Mouse (Mus musculus): ENCODE data around the gene Adnp. TPM values are rescaled to one million over a fixed set of nuclear protein-coding genes. Genes with fewer than 3 reads are reported as not detected.
"Not testable (repeated sequence)": the region's sequence is repeated elsewhere in the genome, so short reads cannot be mapped to it uniquely, and the experiment has no call there.

The Adnp gene
- polyA plus RNA-seq, 1 experiment from 2014 or later = 1.5 TPM

- Histone ChIP-seq H3K27me3 (no peaks in the 10 kb centered on the region), H3K9me3 (replicated peaks) (no peaks in the 10 kb centered on the region), H3K36me3 (no peaks in the 10 kb centered on the region), H3K27ac (peak overlapping the region; percentile 52; the same call in 1 of the 2 replicates), H3K9ac (no peak overlapping the region), H3K4me2 (no peak overlapping the region), H3K4me3 (replicated peaks) (no peak overlapping the region), H3K4me1 (peaks cover 48% of the 10 kb centered on the region)
- WGBS = 55% methylated on average over 3 of the region's 3 CpGs
- ATAC-seq (replicated peaks; ENCODE audit: low FRiP score) = no peak
These were observed 39.1 kb downstream of the Adnp start for GRCm38 (mm10) chr2:168167781-168168180.

GRCm38 (mm10) chr2:168166750-168167460 is 40.0 kb downstream of the Adnp start:
- H3K36me3 ChIP-seq = no peaks in the 10 kb centered on the region
- H3K4me3 ChIP-seq (replicated peaks) = no peak overlapping the region
- no peaks in the 10 kb centered on the region for H3K9me3 ChIP-seq (replicated peaks)
- peaks cover 55% of the 10 kb centered on the region for H3K4me1 ChIP-seq
- H3K27me3 ChIP-seq = no peaks in the 10 kb centered on the region
- ATAC-seq (replicated peaks; ENCODE audit: low FRiP score) = no peak
- no peak overlapping the region for H3K9ac ChIP-seq
- WGBS = 48% methylated on average over 21 of the region's 21 CpGs
- H3K27ac ChIP-seq = peak overlapping the region; percentile 52; the same call in 1 of the 2 replicates
- 0 out of 2 replicates have a peak overlapping the region, but pooled peaks have one; percentile 0 for H3K4me2 ChIP-seq

GRCm38 (mm10) chr2:168161978-168162377 is 44.9 kb downstream of the Adnp start:
- Histone ChIP-seq H3K27ac (peak overlapping the region; percentile 56; the same call in 1 of the 2 replicates), H3K27me3 (no peaks in the 10 kb centered on the region), H3K9ac (peak overlapping the region; percentile 39; the same call in 1 of the 2 replicates), H3K9me3 (replicated peaks) (no peaks in the 10 kb centered on the region), H3K4me2 (peak overlapping the region; percentile 67), H3K36me3 (no peaks in the 10 kb centered on the region), H3K4me3 (replicated peaks) (peak overlapping the region; percentile 34), H3K4me1 (peaks cover 58% of the 10 kb centered on the region)
- no peak for ATAC-seq (replicated peaks; ENCODE audit: low FRiP score)
- WGBS = 7% methylated on average over 14 of the region's 14 CpGs

- 4% methylated on average over 11 of the region's 11 CpGs for WGBS
- H3K9me3 ChIP-seq (replicated peaks) = no peaks in the 10 kb centered on the region
- peak overlapping the region; percentile 56; the same call in 1 of the 2 replicates for H3K27ac ChIP-seq
- H3K36me3 ChIP-seq = no peaks in the 10 kb centered on the region
- peak overlapping the region; percentile 34 for H3K4me3 ChIP-seq (replicated peaks)
- peak overlapping the region; percentile 39; the same call in 1 of the 2 replicates for H3K9ac ChIP-seq
- H3K4me2 ChIP-seq = peak overlapping the region; percentile 67
- H3K27me3 ChIP-seq = no peaks in the 10 kb centered on the region
- peaks cover 54% of the 10 kb centered on the region for H3K4me1 ChIP-seq
- ATAC-seq (replicated peaks; ENCODE audit: low FRiP score) = 0 out of 2 replicates have a peak, but pooled peaks have one; percentile 33
These were observed 45.4 kb downstream of the Adnp start for GRCm38 (mm10) chr2:168161514-168161971.

DNA sequence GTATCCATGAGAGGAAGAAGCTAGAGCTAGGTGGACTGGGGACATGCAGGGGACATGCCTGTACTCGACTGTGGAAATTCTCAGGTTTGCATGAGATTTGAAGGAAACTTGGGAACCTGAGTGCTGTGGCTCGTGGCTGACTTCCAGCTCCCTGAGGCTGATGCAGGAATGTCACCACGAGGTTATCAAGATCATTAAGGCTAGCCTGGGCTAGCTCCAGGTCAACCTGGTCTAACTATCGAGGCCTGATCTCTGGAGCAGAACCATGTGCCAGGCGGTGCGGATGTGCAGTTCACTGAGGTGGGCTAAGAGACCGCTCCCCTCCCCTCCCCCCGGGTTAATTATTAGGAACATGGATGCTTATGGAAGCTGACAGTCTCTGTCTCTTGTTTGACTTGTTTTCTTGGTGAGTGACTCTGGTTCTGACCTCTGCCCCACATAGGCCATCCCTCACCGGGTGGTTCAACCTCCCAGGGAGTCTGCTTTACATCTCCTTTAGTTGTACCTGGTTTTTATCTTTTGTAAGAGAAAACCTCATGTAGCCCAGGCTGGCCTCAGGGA is 46.5 kb downstream of the Adnp start:
- Histone ChIP-seq H3K4me3 (replicated peaks) (no peak overlapping the region), H3K4me1 (peaks cover 54% of the 10 kb centered on the region)

GRCm38 (mm10) chr2:168158911-168159711 is 47.8 kb downstream of the Adnp start:
- Histone ChIP-seq H3K9me3 (replicated peaks) (no peaks in the 10 kb centered on the region), H3K4me3 (replicated peaks) (peak overlapping the region; percentile 38), H3K4me2 (peak overlapping the region; percentile 67), H3K27ac (peak overlapping the region; percentile 93), H3K36me3 (no peaks in the 10 kb centered on the region), H3K27me3 (no peaks in the 10 kb centered on the region), H3K9ac (peak overlapping the region; percentile 36), H3K4me1 (peaks cover 67% of the 10 kb centered on the region)
- 3% methylated on average over 23 of the region's 25 CpGs for WGBS
- ATAC-seq (replicated peaks; ENCODE audit: low FRiP score) = peak; percentile 57

More for the DNA sequence above, 46.5 kb downstream of the Adnp start:
- Histone ChIP-seq H3K4me2 (no peak overlapping the region), H3K27me3 (no peaks in the 10 kb centered on the region), H3K36me3 (no peaks in the 10 kb centered on the region), H3K9ac (no peak overlapping the region), H3K9me3 (replicated peaks) (no peaks in the 10 kb centered on the region), H3K27ac (peak overlapping the region; percentile 93; the same call in 1 of the 2 replicates)
- no peak for ATAC-seq (replicated peaks; ENCODE audit: low FRiP score)
- WGBS = 75% methylated on average over 9 of the region's 9 CpGs

DNA sequence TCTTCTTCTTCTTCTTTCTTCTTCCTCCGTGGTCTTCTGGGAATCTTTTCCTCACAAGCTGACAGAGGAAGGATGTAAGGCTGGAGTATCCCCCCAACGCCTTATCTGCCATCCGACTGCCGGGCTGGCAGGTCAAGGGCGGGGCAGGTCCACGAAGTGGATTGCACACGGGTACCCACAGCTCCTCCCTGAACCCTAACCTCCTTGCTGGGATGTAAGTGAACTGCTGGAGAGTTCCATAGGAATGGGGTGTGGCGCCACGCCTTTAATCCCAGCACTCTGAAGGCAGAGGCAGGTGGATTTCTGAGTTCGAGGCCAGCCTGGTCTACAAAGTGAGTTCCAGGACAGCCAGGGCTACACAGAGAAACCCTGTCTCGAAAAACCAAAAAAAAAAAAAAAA is 48.9 kb downstream of the Adnp start:
- 65% methylated on average over 9 of the region's 11 CpGs for WGBS
- H3K27ac ChIP-seq; H3K4me2 ChIP-seq; H3K9me3 ChIP-seq (replicated peaks); H3K4me3 ChIP-seq (replicated peaks); H3K36me3 ChIP-seq; H3K27me3 ChIP-seq; H3K9ac ChIP-seq; ATAC-seq (replicated peaks; ENCODE audit: low FRiP score): not testable (repeated sequence)
- H3K4me1 ChIP-seq = peaks cover 72% of the 10 kb centered on the region

DNA sequence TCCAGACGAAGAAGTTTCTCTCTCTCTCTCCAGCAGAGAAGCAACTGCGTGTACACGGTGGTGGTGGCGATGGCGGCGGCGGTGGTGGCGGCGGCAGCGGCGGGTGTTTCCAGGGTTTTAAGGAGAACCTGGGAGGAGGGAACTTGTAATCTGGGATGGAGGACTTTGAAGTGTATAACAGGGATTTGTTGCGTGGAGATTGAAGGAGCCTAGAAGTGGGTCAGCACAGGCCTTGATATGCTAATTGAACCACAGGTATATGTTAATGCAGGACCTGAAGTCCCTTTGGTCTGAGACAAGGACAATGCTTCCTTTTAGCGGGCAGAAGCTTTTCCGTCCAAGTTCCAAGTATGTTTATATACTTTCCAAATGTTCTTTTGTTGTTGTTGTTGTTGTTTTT is 50.6 kb downstream of the Adnp start:
- Histone ChIP-seq H3K27ac (peak overlapping the region; percentile 18; the same call in 1 of the 2 replicates), H3K4me3 (replicated peaks) (no peak overlapping the region), H3K27me3 (no peaks in the 10 kb centered on the region), H3K4me2 (no peak overlapping the region), H3K9ac (no peak overlapping the region), H3K36me3 (no peaks in the 10 kb centered on the region), H3K9me3 (replicated peaks) (no peaks in the 10 kb centered on the region), H3K4me1 (peaks cover 60% of the 10 kb centered on the region)
- 66% methylated on average over 14 of the region's 14 CpGs for WGBS
- ATAC-seq (replicated peaks; ENCODE audit: low FRiP score) = no peak

- Histone ChIP-seq H3K27ac (0 out of 2 replicates have a peak overlapping the region, but pooled peaks have one; percentile 78), H3K4me1 (peaks cover 54% of the 10 kb centered on the region), H3K4me3 (replicated peaks) (no peak overlapping the region), H3K27me3 (no peaks in the 10 kb centered on the region), H3K4me2 (no peak overlapping the region), H3K36me3 (no peaks in the 10 kb centered on the region), H3K9ac (no peak overlapping the region), H3K9me3 (replicated peaks) (no peaks in the 10 kb centered on the region)
- ATAC-seq (replicated peaks; ENCODE audit: low FRiP score) = no peak
- WGBS = 80% methylated on average over 7 of the region's 7 CpGs
These were observed 51.2 kb downstream of the Adnp start for GRCm38 (mm10) chr2:168155666-168156065.

- Histone ChIP-seq H3K4me1 (peaks cover 40% of the 10 kb centered on the region), H3K9me3 (replicated peaks) (no peaks in the 10 kb centered on the region), H3K9ac (no peak overlapping the region), H3K4me2 (peak overlapping the region; percentile 36), H3K27ac (peak overlapping the region; percentile 78), H3K27me3 (no peaks in the 10 kb centered on the region), H3K36me3 (no peaks in the 10 kb centered on the region), H3K4me3 (replicated peaks) (0 out of 2 replicates have a peak overlapping the region, but pooled peaks have one; percentile 10)
- WGBS = 18% methylated on average over 14 of the region's 14 CpGs
- ATAC-seq (replicated peaks; ENCODE audit: low FRiP score) = peak; percentile 93
These were observed 52.6 kb downstream of the Adnp start for GRCm38 (mm10) chr2:168154090-168154881.

DNA sequence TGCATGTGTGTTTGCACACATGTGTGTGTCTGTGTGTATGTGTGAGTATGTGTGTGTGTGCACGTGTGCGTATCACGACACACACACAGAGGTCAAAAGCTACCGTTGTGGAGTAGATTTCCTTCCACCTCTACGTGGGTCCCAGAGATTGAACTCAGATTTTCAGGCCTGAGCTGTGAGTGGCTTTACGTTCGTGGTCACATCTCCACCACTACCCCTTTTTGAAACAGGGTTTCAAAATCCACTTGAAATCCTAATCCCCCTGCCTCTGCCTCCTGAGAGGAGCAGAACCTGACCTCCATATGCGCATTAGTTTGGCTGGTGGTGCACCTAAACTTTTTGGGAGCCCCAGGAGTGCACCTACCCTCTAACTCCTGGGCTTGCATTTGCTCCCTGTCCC is 57.7 kb downstream of the Adnp start:
- no peak overlapping the region for H3K9ac ChIP-seq
- no peak overlapping the region for H3K4me2 ChIP-seq
- H3K36me3 ChIP-seq = no peaks in the 10 kb centered on the region
- peaks cover 18% of the 10 kb centered on the region for H3K4me1 ChIP-seq
- H3K27me3 ChIP-seq = no peaks in the 10 kb centered on the region
- ATAC-seq (replicated peaks; ENCODE audit: low FRiP score) = no peak
- H3K9me3 ChIP-seq (replicated peaks) = no peaks in the 10 kb centered on the region
- 87% methylated on average over 8 of the region's 8 CpGs for WGBS
- no peak overlapping the region for H3K27ac ChIP-seq
- no peak overlapping the region for H3K4me3 ChIP-seq (replicated peaks)

Measured in kidney, embryonic 15.5 days (tissue).